Comparison of ENCODE assay signal across 22 mouse cellular contexts in genomic region chr9:123402215-123402614, GRCm38 (mm10). TPM values are rescaled to one million over a fixed set of nuclear protein-coding genes. Genes with fewer than 3 reads are reported as not detected.
A peak's percentile ranks its signal among the peaks of the same experiment; 100 is the strongest.
DNase-seq lines count a peak whose midpoint lies in the region; ATAC-seq and TF ChIP-seq lines count a peak whose summit lies in the region.
"Had no signal": no experiment of that assay in that cellular context is flagged by ENCODE, and none has a peak within 500 bp of the region (broad histone marks: within the 10 kb centered on the region; RNA-seq: fewer than 3 reads in every experiment).

No protein-coding gene starts in this region.

- H3K4me3 ChIP-seq in forebrain, postnatal 0 days (ENCODE audit: low read depth, low read length), result no peak overlapping the region
- H3K4me3 ChIP-seq in forebrain, embryonic 10.5 days, result no peak overlapping the region
- no peak overlapping the region for H3K4me3 ChIP-seq in intestine, postnatal 0 days (ENCODE audit: low read depth, low read length)
- no peak overlapping the region for H3K4me3 ChIP-seq in intestine, embryonic 15.5 days (replicated peaks)
- H3K4me3 ChIP-seq in lung, embryonic 14.5 days (ENCODE audit: low read depth, low read length), result no peak overlapping the region
- H3K4me3 ChIP-seq: embryonic facial prominence, embryonic 15.5 days; erythroblast, embryonic 14.5 days; forebrain, embryonic 15.5 days; heart, embryonic 10.5 days; hindbrain, embryonic 13.5 days had no signal

- no peaks in the 10 kb centered on the region for H3K9me3 ChIP-seq in forebrain, postnatal 0 days (ENCODE audit: low read length)
- no peaks in the 10 kb centered on the region for H3K9me3 ChIP-seq in forebrain, embryonic 10.5 days
- no peaks in the 10 kb centered on the region for H3K9me3 ChIP-seq in intestine, postnatal 0 days (ENCODE audit: control insufficient read depth)
- no peaks in the 10 kb centered on the region for H3K9me3 ChIP-seq in intestine, embryonic 15.5 days
- H3K9me3 ChIP-seq in lung, embryonic 14.5 days (ENCODE audit: low read depth, low read length), result no peaks in the 10 kb centered on the region
- H3K9me3 ChIP-seq: embryonic facial prominence, embryonic 15.5 days; forebrain, embryonic 15.5 days; G1E; heart, embryonic 10.5 days; hindbrain, embryonic 13.5 days had no signal

- no peaks in the 10 kb centered on the region for H3K27me3 ChIP-seq in forebrain, postnatal 0 days (ENCODE audit: insufficient read depth, low read length)
- no peaks in the 10 kb centered on the region for H3K27me3 ChIP-seq in forebrain, embryonic 10.5 days (ENCODE audit: poor library complexity, severe bottlenecking)
- H3K27me3 ChIP-seq in intestine, postnatal 0 days (replicated peaks; ENCODE audit: control insufficient read depth, insufficient read depth, low read length), result no peaks in the 10 kb centered on the region
- no peaks in the 10 kb centered on the region for H3K27me3 ChIP-seq in intestine, embryonic 15.5 days (replicated peaks)
- no peaks in the 10 kb centered on the region for H3K27me3 ChIP-seq in lung, embryonic 14.5 days (ENCODE audit: insufficient read depth, low read length)
- H3K27me3 ChIP-seq: embryonic facial prominence, embryonic 15.5 days; forebrain, embryonic 15.5 days; hindbrain, embryonic 13.5 days had no signal

- 90% methylated on average over 3 of the region's 3 CpGs for WGBS in forebrain, postnatal 0 days
- 95% methylated on average over 3 of the region's 3 CpGs for WGBS in forebrain, embryonic 10.5 days
- WGBS in intestine, postnatal 0 days, result 81% methylated on average over 3 of the region's 3 CpGs
- WGBS in intestine, embryonic 15.5 days, result 81% methylated on average over 3 of the region's 3 CpGs
- 73% methylated on average over 3 of the region's 3 CpGs for WGBS in lung, embryonic 14.5 days

- DNase-seq in forebrain, postnatal 0 days, result peak; percentile 44
- DNase-seq in forebrain, embryonic 10.5 days (ENCODE audit: extremely low spot score, low spot score), result no peak
- DNase-seq in lung, embryonic 14.5 days, result peak; percentile 21
- DNase-seq in lung, postnatal 4 days, result no peak
- DNase-seq in adrenal gland, adult 2 months, result no peak
- DNase-seq: adrenal gland, postnatal 10 days; B cell, adult 2 months; cerebellum, adult 2 months; embryo, embryonic 11 days; heart, adult 18-20 months; heart, postnatal 10 days; heart, postnatal 4 days had no signal

- ATAC-seq in forebrain, postnatal 0 days, result peak; percentile 78; the same call in 1 of the 2 replicates
- ATAC-seq in intestine, postnatal 0 days, result no peak
- no peak for ATAC-seq in intestine, embryonic 15.5 days
- ATAC-seq in lung, embryonic 14.5 days (ENCODE audit: insufficient read depth), result no peak
- ATAC-seq: CD4-positive, CD25-positive, alpha-beta regulatory T cell, adult 4 months; forebrain, embryonic 15.5 days; intestine, embryonic 16.5 days had no signal

- no peaks in the 10 kb centered on the region for H3K36me3 ChIP-seq in forebrain, postnatal 0 days (ENCODE audit: insufficient read depth)
- H3K36me3 ChIP-seq in forebrain, embryonic 10.5 days (replicated peaks), result peaks cover 2% of the 10 kb centered on the region; the same call in 1 of the 2 replicates
- H3K36me3 ChIP-seq in intestine, postnatal 0 days (ENCODE audit: control insufficient read depth, insufficient read depth), result no peaks in the 10 kb centered on the region; the same call in 1 of the 2 replicates
- no peaks in the 10 kb centered on the region for H3K36me3 ChIP-seq in intestine, embryonic 15.5 days
- no peaks in the 10 kb centered on the region for H3K36me3 ChIP-seq in lung, embryonic 14.5 days (ENCODE audit: insufficient read depth)
- H3K36me3 ChIP-seq: forebrain, embryonic 15.5 days; heart, embryonic 10.5 days; hindbrain, embryonic 13.5 days had no signal

- peak; percentile 48 for TF ChIP-seq CTCF in forebrain, postnatal 0 days (IDR thresholded peaks at IDR 0.05; ENCODE audit: low read depth)
- TF ChIP-seq CTCF in intestine, postnatal 0 days (IDR thresholded peaks at IDR 0.05; ENCODE audit: low read depth), result peak; percentile 40
- no peak; the same call in 1 of the 2 replicates for TF ChIP-seq CTCF in lung, embryonic 14.5 days (IDR thresholded peaks at IDR 0.05; ENCODE audit: low read depth)

- H3K4me1 ChIP-seq in forebrain, postnatal 0 days (ENCODE audit: insufficient read depth), result no peaks in the 10 kb centered on the region
- H3K4me1 ChIP-seq in forebrain, embryonic 10.5 days, result peaks cover 11% of the 10 kb centered on the region
- H3K4me1 ChIP-seq in intestine, postnatal 0 days (replicated peaks; ENCODE audit: control insufficient read depth, insufficient read depth, low read length), result no peaks in the 10 kb centered on the region
- no peaks in the 10 kb centered on the region for H3K4me1 ChIP-seq in intestine, embryonic 15.5 days (replicated peaks)
- no peaks in the 10 kb centered on the region for H3K4me1 ChIP-seq in lung, embryonic 14.5 days (ENCODE audit: insufficient read depth)
- H3K4me1 ChIP-seq: embryonic facial prominence, embryonic 15.5 days; heart, embryonic 10.5 days; hindbrain, embryonic 13.5 days had no signal

- H3K27ac ChIP-seq in forebrain, postnatal 0 days (ENCODE audit: low read depth, low read length), result no peak overlapping the region
- H3K27ac ChIP-seq in forebrain, embryonic 10.5 days, result no peak overlapping the region
- no peak overlapping the region for H3K27ac ChIP-seq in intestine, postnatal 0 days (ENCODE audit: low read depth, low read length)
- no peak overlapping the region for H3K27ac ChIP-seq in intestine, embryonic 15.5 days
- H3K27ac ChIP-seq in lung, embryonic 14.5 days (ENCODE audit: low read depth), result 0 out of 2 replicates have a peak overlapping the region, but pooled peaks have one; percentile 24
- H3K27ac ChIP-seq: embryonic facial prominence, embryonic 15.5 days; forebrain, embryonic 15.5 days; heart, embryonic 10.5 days; hindbrain, embryonic 13.5 days had no signal

- no peak overlapping the region for H3K4me2 ChIP-seq in forebrain, postnatal 0 days (ENCODE audit: low read depth)
- H3K4me2 ChIP-seq in intestine, postnatal 0 days (replicated peaks; ENCODE audit: low read depth), result no peak overlapping the region
- H3K4me2 ChIP-seq in intestine, embryonic 15.5 days (replicated peaks), result no peak overlapping the region
- H3K4me2 ChIP-seq in lung, embryonic 14.5 days, result no peak overlapping the region
- H3K4me2 ChIP-seq: embryonic facial prominence, embryonic 15.5 days; forebrain, embryonic 15.5 days; hindbrain, embryonic 13.5 days had no signal

- H3K9ac ChIP-seq in forebrain, postnatal 0 days, result no peak overlapping the region
- no peak overlapping the region for H3K9ac ChIP-seq in intestine, postnatal 0 days (ENCODE audit: low read depth, low read length)
- no peak overlapping the region for H3K9ac ChIP-seq in intestine, embryonic 15.5 days
- H3K9ac ChIP-seq in lung, embryonic 14.5 days, result no peak overlapping the region
- H3K9ac ChIP-seq: embryonic facial prominence, embryonic 15.5 days; forebrain, embryonic 15.5 days; hindbrain, embryonic 13.5 days had no signal

RNA-seq across cellular contexts. Expression of gene Lars2, which starts 35.5 kb away (rescaled TPM):
- 83.3 and 174 TPM in 2 replicates for total RNA-seq in forebrain, postnatal 0 days (2014; rRNA removed)
- polyA plus RNA-seq in forebrain, postnatal 0 days (2015; fragmentation: Nextera tagmentation; extraction: Ambion mirVana), result 876 and 957 TPM in 2 replicates
- polyA plus RNA-seq in forebrain, embryonic 10.5 days (2016; fragmentation: Nextera tagmentation; extraction: Ambion mirVana), result 701 and 878 TPM in 2 replicates
- polyA plus RNA-seq in intestine, postnatal 0 days (2015; fragmentation: Nextera tagmentation; extraction: Ambion mirVana), result 1,655 and 2,242 TPM in 2 replicates
- 932 and 948 TPM in 2 replicates for polyA plus RNA-seq in intestine, embryonic 15.5 days (2015; fragmentation: Nextera tagmentation; extraction: Ambion mirVana)
- polyA plus RNA-seq in lung, embryonic 14.5 days (2014; fragmentation: Nextera tagmentation; extraction: Ambion mirVana), result 1,263 and 1,357 TPM in 2 replicates
- total RNA-seq in adrenal gland, adult 2 months (2021), result 10 to 100 TPM; 40.0 to 81.2 TPM
- polyA plus RNA-seq in adrenal gland, adult 2 months (2012; rRNA removed), result 45.6 and 59.1 TPM in 2 replicates

Comparison
In these comparisons a context has a peak if more than half of its experiments do, and no peak if none do; other contexts are left out.
1. DNase-seq: peak in forebrain, postnatal 0 days (single experiment) and lung, embryonic 14.5 days (single experiment); none in forebrain, embryonic 10.5 days (single experiment), lung, postnatal 4 days (0 of 2) and adrenal gland, adult 2 months (single experiment).
2. RNA of gene Lars2, which starts 35.5 kb away (polyA plus RNA-seq): 1,655 to 2,242 TPM in intestine, postnatal 0 days, 1,263 to 1,357 TPM in lung, embryonic 14.5 days, 932 to 948 TPM in intestine, embryonic 15.5 days, 701 to 878 TPM in forebrain, embryonic 10.5 days and 876 to 957 TPM in forebrain, postnatal 0 days; 45.6 to 59.1 TPM in adrenal gland, adult 2 months; every median in the first group is over 10 times any median in the second.